Mouse (Mus musculus): Measurements from ENCODE around the gene Ccdc110. TPM values are rescaled to one million over a fixed set of nuclear protein-coding genes. Genes with fewer than 3 reads are reported as not detected.

The Ccdc110 gene
- total and polyA plus RNA-seq, 3 experiments = not detected

GRCm38 (mm10) chr8:45913707-45914106, 20.7 kb upstream of the Ccdc110 start:
- no peak for TF ChIP-seq SIN3A (IDR thresholded peaks at IDR 0.05; ENCODE audit: low read length)
- TF ChIP-seq ZC3H11A (IDR thresholded peaks at IDR 0.05; ENCODE audit: low read depth, low read length) = no peak
- no peak for TF ChIP-seq NELFE (IDR thresholded peaks at IDR 0.05; ENCODE audit: low read depth, low read length)
- no peak for TF ChIP-seq CHD1 (IDR thresholded peaks at IDR 0.05; ENCODE audit: low read depth, low read length)
- no peak for TF ChIP-seq POLR2A (IDR thresholded peaks at IDR 0.05; ENCODE audit: control insufficient read depth in 1 of 2, insufficient read depth in 1 of 2, low read depth in 1 of 2, low read length in 2 of 2, poor library complexity in 1 of 2)
- TF ChIP-seq UBTF (IDR thresholded peaks at IDR 0.05; ENCODE audit: borderline replicate concordance, insufficient read depth, low read depth, low read length) = no peak
- TF ChIP-seq EP300 (IDR thresholded peaks at IDR 0.05; ENCODE audit: low read depth in 1 of 2, low read length in 2 of 2) = no peak
- TF ChIP-seq NRF1 (IDR thresholded peaks at IDR 0.05; ENCODE audit: insufficient read depth, low read depth, low read length, poor library complexity, severe bottlenecking) = no peak
- H3K79me2 ChIP-seq (ENCODE audit: control insufficient read depth, insufficient read depth, low read length, poor library complexity) = no peaks in the 10 kb centered on the region
- H3K9me3 ChIP-seq (replicated peaks; ENCODE audit: insufficient read depth, low read length) = no peaks in the 10 kb centered on the region
- no peaks in the 10 kb centered on the region for H3K4me1 ChIP-seq (ENCODE audit: control insufficient read depth in 1 of 2, insufficient read depth in 2 of 2, low read length in 2 of 2)
- no peak overlapping the region for H3K4me3 ChIP-seq (ENCODE audit: control insufficient read depth in 1 of 2, insufficient read depth in 1 of 2, low read depth in 2 of 2, low read length in 2 of 2)
- H3K36me3 ChIP-seq (ENCODE audit: control insufficient read depth in 1 of 2, insufficient read depth in 2 of 2, low read length in 2 of 2) = no peaks in the 10 kb centered on the region
- H3K9ac ChIP-seq (ENCODE audit: control insufficient read depth, low read depth, low read length, poor library complexity, severe bottlenecking) = no peak overlapping the region
- no peak overlapping the region for H3K27ac ChIP-seq (ENCODE audit: control insufficient read depth, low read depth, low read length)
- no peak for DNase-seq (ENCODE audit: low read depth, low spot score)
- no peaks in the 10 kb centered on the region for H3K27me3 ChIP-seq (ENCODE audit: control insufficient read depth in 1 of 2, insufficient read depth in 2 of 2, low read length in 2 of 2)

DNA sequence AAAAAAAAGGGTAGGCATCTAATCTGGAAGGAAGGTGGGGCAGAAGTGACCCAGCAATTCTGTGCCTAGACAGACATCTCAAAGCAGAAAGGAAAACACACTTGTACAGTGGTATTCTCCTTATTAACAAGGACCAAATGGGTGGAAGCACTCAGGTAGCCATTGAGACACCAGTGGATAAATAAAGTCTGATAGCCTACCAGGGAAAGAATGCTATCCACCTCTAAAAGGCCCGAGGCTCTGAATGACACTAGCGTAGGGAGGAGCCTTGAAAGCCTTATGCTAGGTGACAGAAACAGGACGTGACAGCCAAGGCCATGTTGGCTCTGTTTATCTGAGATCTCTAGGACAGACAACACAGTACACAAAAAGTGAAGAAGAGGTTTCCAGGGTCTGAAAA, 17.9 kb upstream of the Ccdc110 start:
- Histone ChIP-seq H3K27me3 (ENCODE audit: control insufficient read depth in 1 of 2, insufficient read depth in 2 of 2, low read length in 2 of 2) (no peaks in the 10 kb centered on the region), H3K79me2 (ENCODE audit: control insufficient read depth, insufficient read depth, low read length, poor library complexity) (no peaks in the 10 kb centered on the region), H3K9me3 (replicated peaks; ENCODE audit: insufficient read depth, low read length) (no peaks in the 10 kb centered on the region), H3K36me3 (ENCODE audit: control insufficient read depth in 1 of 2, insufficient read depth in 2 of 2, low read length in 2 of 2) (no peaks in the 10 kb centered on the region), H3K4me1 (ENCODE audit: control insufficient read depth in 1 of 2, insufficient read depth in 2 of 2, low read length in 2 of 2) (no peaks in the 10 kb centered on the region), H3K27ac (ENCODE audit: control insufficient read depth, low read depth, low read length) (no peak overlapping the region), H3K4me3 (ENCODE audit: control insufficient read depth in 1 of 2, insufficient read depth in 1 of 2, low read depth in 2 of 2, low read length in 2 of 2) (no peak overlapping the region), H3K9ac (ENCODE audit: control insufficient read depth, low read depth, low read length, poor library complexity, severe bottlenecking) (no peak overlapping the region)
- DNase-seq (ENCODE audit: low read depth, low spot score) = no peak
- TF ChIP-seq USF1 (IDR thresholded peaks at IDR 0.05; ENCODE audit: low read depth, low read length) (no peak), E2F4 (IDR thresholded peaks at IDR 0.05; ENCODE audit: borderline replicate concordance, low read depth, low read length) (no peak), NELFE (IDR thresholded peaks at IDR 0.05; ENCODE audit: low read depth, low read length) (no peak), MEF2A (IDR thresholded peaks at IDR 0.05; ENCODE audit: extremely low read depth, insufficient replicate concordance, low read depth, low read length, poor library complexity, severe bottlenecking) (no peak), GATA1 (IDR thresholded peaks at IDR 0.05; ENCODE audit: low read depth, low read length) (no peak), HCFC1 (IDR thresholded peaks at IDR 0.05; ENCODE audit: low read depth, low read length) (no peak), CHD1 (IDR thresholded peaks at IDR 0.05; ENCODE audit: low read depth, low read length) (no peak), CHD2 (IDR thresholded peaks at IDR 0.05; ENCODE audit: low read length) (no peak), KAT2A (conservative IDR thresholded peaks at IDR 0.05; ENCODE audit: low read depth, low read length) (no peak), ETS1 (IDR thresholded peaks at IDR 0.05; ENCODE audit: low read depth, low read length) (no peak), POLR2AphosphoS2 (IDR thresholded peaks at IDR 0.05; ENCODE audit: low read length) (no peak), SIN3A (IDR thresholded peaks at IDR 0.05; ENCODE audit: low read length) (no peak), MYB (IDR thresholded peaks at IDR 0.05; ENCODE audit: low read depth, low read length) (no peak), ZNF384 (IDR thresholded peaks at IDR 0.05; ENCODE audit: low read depth, low read length) (no peak), ZC3H11A (IDR thresholded peaks at IDR 0.05; ENCODE audit: low read depth, low read length) (no peak), CTCF (IDR thresholded peaks at IDR 0.05 in 2 of 3, conservative IDR thresholded peaks at IDR 0.05 in 1 of 3; ENCODE audit: control insufficient read depth in 1 of 3, insufficient read depth in 1 of 3, low read depth in 2 of 3, low read length in 3 of 3, poor library complexity in 1 of 3, severe bottlenecking in 1 of 3) (no peak), UBTF (IDR thresholded peaks at IDR 0.05; ENCODE audit: borderline replicate concordance, insufficient read depth, low read depth, low read length) (no peak), MAFK (IDR thresholded peaks at IDR 0.05; ENCODE audit: borderline replicate concordance, low read depth, low read length) (no peak), TAL1 (IDR thresholded peaks at IDR 0.05; ENCODE audit: low read length) (no peak)
